Comparison of ENCODE assay signal across 8 mouse cellular contexts in genomic region chr17:17909636-17910421, GRCm38 (mm10). TPM values are rescaled to one million over a fixed set of nuclear protein-coding genes. Genes with fewer than 3 reads are reported as not detected.
DNase-seq lines count a peak whose midpoint lies in the region; ATAC-seq lines count a peak whose summit lies in the region.

No protein-coding gene starts in this region.

- peak; percentile 95 for DNase-seq in Muller cell, postnatal 12 days (ENCODE audit: inconsistent ontology term)
- peak; percentile 76 to 86 for DNase-seq in cerebellum, postnatal 36 days
- DNase-seq in frontal cortex, postnatal 25 days (ENCODE audit: low spot score in 2 of 2) = peak; percentile 55 to 63
- DNase-seq in layer of hippocampus, adult 9-11 months = peak; percentile 91
- peak; percentile 24 to 26 for DNase-seq in thymus, adult 18-20 months

- peaks cover 8% of the 10 kb centered on the region; the same call in 1 of the 2 replicates for H3K9me3 ChIP-seq in hindbrain, embryonic 12.5 days (replicated peaks)
- no peaks in the 10 kb centered on the region for H3K9me3 ChIP-seq in lung, embryonic 15.5 days

- 17% methylated on average over 51 of the region's 51 CpGs for WGBS in hindbrain, embryonic 12.5 days
- 12% methylated on average over 51 of the region's 51 CpGs for WGBS in lung, embryonic 15.5 days

- peak overlapping the region; percentile 45 for H3K27ac ChIP-seq in hindbrain, embryonic 12.5 days
- H3K27ac ChIP-seq in lung, embryonic 15.5 days = 0 out of 2 replicates have a peak overlapping the region, but pooled peaks have one; percentile 19

- peak overlapping the region; percentile 44 for H3K4me3 ChIP-seq in hindbrain, embryonic 12.5 days
- peak overlapping the region; percentile 52 for H3K4me3 ChIP-seq in lung, embryonic 15.5 days

- H3K4me2 ChIP-seq in hindbrain, embryonic 12.5 days (replicated peaks) = peak overlapping the region; percentile 56
- H3K4me2 ChIP-seq in lung, embryonic 15.5 days = peak overlapping the region; percentile 81

- no peaks in the 10 kb centered on the region for H3K27me3 ChIP-seq in hindbrain, embryonic 12.5 days
- H3K27me3 ChIP-seq in lung, embryonic 15.5 days = no peaks in the 10 kb centered on the region

- no peaks in the 10 kb centered on the region for H3K36me3 ChIP-seq in hindbrain, embryonic 12.5 days
- no peaks in the 10 kb centered on the region for H3K36me3 ChIP-seq in lung, embryonic 15.5 days

- H3K9ac ChIP-seq in hindbrain, embryonic 12.5 days = peak overlapping the region; percentile 61
- H3K9ac ChIP-seq in lung, embryonic 15.5 days = peak overlapping the region; percentile 42

- no peaks in the 10 kb centered on the region for H3K4me1 ChIP-seq in hindbrain, embryonic 12.5 days
- no peaks in the 10 kb centered on the region for H3K4me1 ChIP-seq in lung, embryonic 15.5 days

- ATAC-seq in hindbrain, embryonic 12.5 days (ENCODE audit: low FRiP score) = peak; percentile 100
- ATAC-seq in lung, embryonic 15.5 days (ENCODE audit: borderline replicate concordance, extremely low read depth, low FRiP score, low TSS enrichment) = peak; percentile 100
- peak; percentile 87 for ATAC-seq in neutrophil, adult 5-6 weeks (ENCODE audit: extremely low read depth, insufficient number of reproducible peaks, low FRiP score, poor library complexity, severe bottlenecking)

RNA-seq across cellular contexts. Expression of gene Fpr3, which starts 22.2 kb away (rescaled TPM):
- not detected in 2 replicates for polyA plus RNA-seq in hindbrain, embryonic 12.5 days (2016; fragmentation: Nextera tagmentation; extraction: Ambion mirVana)
- not detected in 2 replicates for polyA plus RNA-seq in lung, embryonic 15.5 days (2015; fragmentation: Nextera tagmentation; extraction: Ambion mirVana)
- total RNA-seq in neutrophil, adult 5-6 weeks (2017) = not detected in 2 replicates

RNA-seq across cellular contexts. Expression of gene Fpr2, which starts 22.2 kb away (rescaled TPM):
- polyA plus RNA-seq in hindbrain, embryonic 12.5 days (2016; fragmentation: Nextera tagmentation; extraction: Ambion mirVana) = not detected in 2 replicates
- 1.4 and 1.5 TPM in 2 replicates for polyA plus RNA-seq in lung, embryonic 15.5 days (2015; fragmentation: Nextera tagmentation; extraction: Ambion mirVana)
- 93.9 and 95.4 TPM in 2 replicates for total RNA-seq in neutrophil, adult 5-6 weeks (2017)

RNA-seq across cellular contexts. Expression of gene Fpr1, which starts 26.1 kb away (rescaled TPM):
- 0.23 TPM in 1 of 2 replicates, not detected in the other for polyA plus RNA-seq in hindbrain, embryonic 12.5 days (2016; fragmentation: Nextera tagmentation; extraction: Ambion mirVana)
- 0.44 and 0.91 TPM in 2 replicates for polyA plus RNA-seq in lung, embryonic 15.5 days (2015; fragmentation: Nextera tagmentation; extraction: Ambion mirVana)
- 117 and 122 TPM in 2 replicates for total RNA-seq in neutrophil, adult 5-6 weeks (2017)

RNA-seq across cellular contexts. Expression of gene Has1, which starts 54.8 kb away (rescaled TPM):
- polyA plus RNA-seq in hindbrain, embryonic 12.5 days (2016; fragmentation: Nextera tagmentation; extraction: Ambion mirVana) = 1.3 and 1.4 TPM in 2 replicates
- 0.93 and 0.97 TPM in 2 replicates for polyA plus RNA-seq in lung, embryonic 15.5 days (2015; fragmentation: Nextera tagmentation; extraction: Ambion mirVana)
- total RNA-seq in neutrophil, adult 5-6 weeks (2017) = not detected in 2 replicates

Comparison
In these comparisons a context has a peak if more than half of its experiments do, and no peak if none do; other contexts are left out.
1. Peak in every context shown above with its lines: DNase-seq, ATAC-seq, H3K4me3 ChIP-seq and H3K27ac ChIP-seq.
2. DNase-seq: peak in every context shown above with its lines; median percentile 95 in Muller cell, postnatal 12 days; 91 in layer of hippocampus, adult 9-11 months; 81 in cerebellum, postnatal 36 days; 59 in frontal cortex, postnatal 25 days; 25 in thymus, adult 18-20 months.